Mouse (Mus musculus): ENCODE results near the gene Guca2b.

Guca2b gene

GRCm38 (mm10) chr4:119658731-119659130 lies at the start of gene Guca2b:
TSS of gene Guca2b (minus strand) at chr4:119658954.
- no peak for DNase-seq (ENCODE audit: low read depth, low spot score)

GRCm38 (mm10) chr4:119707751-119708150 lies 49.0 kb upstream of the Guca2b start:
- no peak for DNase-seq (ENCODE audit: low read depth, low spot score)

GRCm38 (mm10) chr4:119707326-119707725 lies 48.6 kb upstream of the Guca2b start:
- DNase-seq (ENCODE audit: low read depth, low spot score) = no peak

GRCm38 (mm10) chr4:119703965-119704364 lies 45.2 kb upstream of the Guca2b start:
- no peak for DNase-seq (ENCODE audit: low read depth, low spot score)

- DNase-seq (ENCODE audit: low read depth, low spot score) = no peak
Observed at GRCm38 (mm10) chr4:119701269-119701954, 42.7 kb upstream of the Guca2b start.

- DNase-seq (ENCODE audit: low read depth, low spot score) = no peak
Observed at GRCm38 (mm10) chr4:119698339-119698738, 39.6 kb upstream of the Guca2b start.

GRCm38 (mm10) chr4:119685746-119686145 lies 27.0 kb upstream of the Guca2b start:
- DNase-seq (ENCODE audit: low read depth, low spot score) = no peak

- no peak for DNase-seq (ENCODE audit: low read depth, low spot score)
Observed at GRCm38 (mm10) chr4:119682596-119682995, 23.8 kb upstream of the Guca2b start.

- DNase-seq (ENCODE audit: low read depth, low spot score) = no peak
Observed at GRCm38 (mm10) chr4:119672685-119673084, 13.9 kb upstream of the Guca2b start.

GRCm38 (mm10) chr4:119671164-119671563 lies 12.4 kb upstream of the Guca2b start:
- DNase-seq (ENCODE audit: low read depth, low spot score) = no peak

- no peak for DNase-seq (ENCODE audit: low read depth, low spot score)
Observed at GRCm38 (mm10) chr4:119670736-119671135, 12.0 kb upstream of the Guca2b start.

GRCm38 (mm10) chr4:119670210-119670555 lies 11.4 kb upstream of the Guca2b start:
- no peak for DNase-seq (ENCODE audit: low read depth, low spot score)

- DNase-seq (ENCODE audit: low read depth, low spot score) = no peak
Observed at GRCm38 (mm10) chr4:119669356-119670209, 10.8 kb upstream of the Guca2b start.

GRCm38 (mm10) chr4:119668596-119668995 lies 9.8 kb upstream of the Guca2b start:
- DNase-seq (ENCODE audit: low read depth, low spot score) = no peak

GRCm38 (mm10) chr4:119668185-119668584 lies 9.4 kb upstream of the Guca2b start:
- no peak for DNase-seq (ENCODE audit: low read depth, low spot score)

GRCm38 (mm10) chr4:119667454-119667853 lies 8.7 kb upstream of the Guca2b start:
- no peak for DNase-seq (ENCODE audit: low read depth, low spot score)

GRCm38 (mm10) chr4:119666116-119666515 lies 7.4 kb upstream of the Guca2b start:
- no peak for DNase-seq (ENCODE audit: low read depth, low spot score)

GRCm38 (mm10) chr4:119665166-119665565 lies 6.4 kb upstream of the Guca2b start:
- DNase-seq (ENCODE audit: low read depth, low spot score) = no peak

GRCm38 (mm10) chr4:119663409-119664095 lies 4.8 kb upstream of the Guca2b start:
- no peak for DNase-seq (ENCODE audit: low read depth, low spot score)

- DNase-seq (ENCODE audit: low read depth, low spot score) = no peak
Observed at GRCm38 (mm10) chr4:119662976-119663375, 4.2 kb upstream of the Guca2b start.

- DNase-seq (ENCODE audit: low read depth, low spot score) = no peak
Observed at GRCm38 (mm10) chr4:119662151-119662550, 3.4 kb upstream of the Guca2b start.

- no peak for DNase-seq (ENCODE audit: low read depth, low spot score)
Observed at GRCm38 (mm10) chr4:119660007-119660406, 1.3 kb upstream of the Guca2b start.
